Mouse (Mus musculus) embryo, embryonic 9.5 days (tissue): ENCODE results near the gene Golph3.

Source experiments
- DNase-seq: peaks from one replicate; pipeline ENCODE4 v3.0.0-alpha.2; 2017; ENCODE audit errors: extremely low spot score

Gene Golph3

DNA sequence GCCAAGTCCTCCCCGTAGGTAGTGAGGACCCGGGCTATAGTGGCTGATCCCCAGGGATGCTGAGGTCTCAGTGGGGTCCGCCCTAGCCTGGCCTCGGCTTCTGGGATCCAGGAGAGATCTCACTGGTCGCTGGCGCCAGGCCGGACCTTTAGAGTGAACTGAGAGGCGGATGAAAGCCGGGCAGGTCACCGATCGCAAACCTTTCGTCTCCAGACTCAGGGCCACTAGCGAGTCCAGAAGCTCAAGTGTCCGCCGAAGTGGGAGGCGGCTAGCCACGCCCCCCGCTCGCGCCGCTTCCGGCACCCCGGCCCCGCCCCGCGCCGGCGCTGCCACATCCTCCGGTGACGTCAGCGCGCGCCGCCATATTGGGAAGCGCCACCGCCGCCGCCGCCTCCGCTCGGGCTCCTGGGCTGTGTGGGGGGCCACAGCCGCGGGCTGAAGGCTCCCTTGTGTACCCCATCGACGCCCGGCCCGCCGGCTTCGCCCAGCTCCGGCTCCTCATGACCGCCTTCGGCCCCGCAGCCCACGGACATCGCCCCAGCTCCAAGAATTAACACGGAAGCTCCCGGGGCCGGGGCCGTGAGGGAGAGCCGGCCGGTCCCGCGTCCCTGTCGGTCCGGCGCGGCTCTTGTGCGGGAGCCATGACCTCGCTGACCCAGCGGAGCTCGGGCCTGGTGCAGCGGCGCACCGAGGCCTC lies at the start of gene Golph3:
Golph3 (plus strand) TSS at position 360 of the 697 bp plus-strand sequence.
- DNase-seq = peak; percentile 95

GRCm38 (mm10) chr15:12273325-12274052 lies 47.8 kb upstream of the Golph3 start:
- DNase-seq = no peak

DNA sequence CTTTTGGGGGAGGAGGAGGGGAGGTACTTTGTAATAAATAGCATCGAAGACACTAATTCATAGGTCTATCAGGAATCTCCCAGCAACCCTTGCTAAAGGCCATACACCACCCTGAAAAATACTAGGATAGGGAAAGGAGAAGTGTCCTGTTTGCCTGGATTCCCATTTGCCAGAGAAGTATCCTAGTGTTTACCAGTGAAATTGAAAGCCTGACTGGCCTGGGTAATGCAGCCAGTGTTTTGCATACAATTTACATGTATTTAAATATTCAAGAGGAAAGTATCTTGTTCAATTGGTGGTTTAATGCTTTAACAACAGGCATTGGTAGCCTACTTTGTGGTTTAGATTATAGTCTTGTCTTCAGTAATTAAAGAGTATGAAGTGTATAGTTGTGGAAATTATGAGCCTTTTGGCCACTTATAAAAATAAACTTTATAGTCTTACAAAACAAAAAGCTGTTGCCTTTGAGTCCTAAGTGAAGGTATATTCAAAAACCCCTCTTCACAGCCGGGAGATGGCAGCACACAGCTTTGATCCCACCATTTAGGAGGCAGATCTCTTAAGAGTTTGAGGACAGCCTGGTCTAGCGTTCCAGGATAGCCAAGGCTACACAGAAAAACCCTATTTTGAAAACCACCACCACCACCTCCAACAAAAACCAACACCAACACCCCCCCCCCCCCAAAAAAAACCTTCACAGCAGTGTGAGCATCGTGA lies 47.0 kb upstream of the Golph3 start:
- DNase-seq = no peak

DNA sequence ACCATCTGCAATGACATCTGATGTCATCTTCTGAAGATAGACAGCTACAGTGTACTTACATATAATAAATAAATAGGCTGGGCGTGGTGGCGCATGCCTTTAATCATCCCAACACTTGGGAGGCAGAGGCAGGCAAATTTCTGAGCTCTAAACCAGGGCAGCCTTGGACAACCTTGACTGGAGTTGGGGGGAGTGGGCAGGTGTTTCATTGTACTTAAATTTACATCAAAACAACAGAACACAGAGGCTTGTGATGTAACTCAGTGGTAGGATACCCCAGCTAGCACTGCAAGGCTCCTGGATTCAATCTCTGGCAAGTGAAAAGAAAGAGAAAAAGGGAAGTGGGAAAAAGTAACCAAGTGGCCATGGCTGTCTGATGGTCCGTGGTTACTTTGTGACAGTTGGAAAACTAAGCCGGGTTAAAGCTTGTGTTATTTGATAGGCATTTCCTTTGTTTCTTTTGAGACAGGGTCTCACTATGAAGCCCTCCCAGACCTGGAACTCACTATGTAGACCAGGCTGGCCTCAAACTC lies 46.1 kb upstream of the Golph3 start:
- no peak for DNase-seq

- DNase-seq = no peak
These were observed 41.4 kb upstream of the Golph3 start for GRCm38 (mm10) chr15:12279816-12280215.

DNA sequence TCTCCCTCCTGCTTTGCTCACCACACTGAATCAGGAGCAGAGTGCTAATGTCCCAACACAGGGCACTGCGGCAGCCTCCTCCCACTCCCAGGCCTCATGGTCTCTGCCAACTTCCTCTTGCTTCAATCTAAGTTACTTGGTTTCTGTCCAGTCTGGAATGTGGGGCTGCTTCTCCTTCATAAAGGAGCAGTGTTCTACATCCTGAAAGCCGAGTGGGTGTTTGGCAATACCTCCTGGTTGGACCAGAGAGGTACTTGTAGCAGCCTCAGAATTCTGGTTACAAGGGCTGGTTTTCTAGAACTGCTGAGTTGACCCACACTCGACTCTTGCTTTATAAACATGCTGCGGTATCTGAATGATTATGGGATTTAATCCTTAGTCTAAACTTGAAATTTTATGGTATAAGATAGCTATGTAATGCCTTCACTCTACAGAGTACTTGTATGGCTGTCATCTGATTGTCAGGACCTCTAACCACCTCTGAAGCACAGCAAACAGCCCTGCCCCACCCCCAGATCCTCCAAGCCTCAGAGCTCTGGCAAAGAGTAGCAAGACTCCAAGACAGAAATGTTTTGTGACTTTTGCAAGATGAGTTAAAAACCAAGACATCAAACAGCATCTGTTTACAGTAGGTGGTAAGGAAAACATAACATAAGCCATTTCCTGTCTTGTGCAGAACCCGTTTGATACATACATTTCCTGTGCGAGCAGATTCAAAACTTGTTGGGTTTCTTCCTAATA lies 36.3 kb upstream of the Golph3 start:
- DNase-seq = no peak

DNA sequence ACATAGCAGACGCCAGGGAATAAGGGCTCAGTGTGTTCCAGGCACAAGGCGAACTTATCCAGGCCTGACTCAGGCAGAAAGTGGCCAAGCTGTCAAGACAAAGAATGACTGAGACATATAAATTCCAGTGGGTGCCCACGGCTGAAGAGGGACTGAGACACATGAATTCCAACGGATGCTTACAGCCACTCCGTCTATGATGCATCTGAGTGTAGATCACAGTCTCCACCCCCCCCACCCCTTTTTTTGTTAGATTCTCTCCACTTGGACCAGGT lies 35.8 kb upstream of the Golph3 start:
- no peak for DNase-seq

DNA sequence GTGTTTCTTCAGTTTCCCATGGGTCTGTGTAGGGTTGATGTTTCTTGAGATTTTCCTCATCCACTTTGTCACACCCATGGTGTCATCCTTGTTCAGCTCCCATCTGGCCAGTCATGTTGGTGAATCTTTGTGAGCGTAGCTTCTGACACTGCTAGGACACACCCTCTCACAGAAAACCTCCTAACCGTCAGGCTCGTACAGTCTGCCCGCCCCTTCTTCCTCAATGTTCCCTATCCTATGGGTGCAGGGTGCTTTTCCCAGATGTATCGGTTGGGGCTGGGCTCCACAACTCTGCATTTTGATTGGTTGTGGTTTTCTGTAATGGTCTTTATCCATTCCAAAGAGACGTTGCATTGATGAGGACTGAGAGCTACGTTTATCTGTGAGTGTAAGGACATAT lies 30.9 kb upstream of the Golph3 start:
- DNase-seq = no peak

DNA sequence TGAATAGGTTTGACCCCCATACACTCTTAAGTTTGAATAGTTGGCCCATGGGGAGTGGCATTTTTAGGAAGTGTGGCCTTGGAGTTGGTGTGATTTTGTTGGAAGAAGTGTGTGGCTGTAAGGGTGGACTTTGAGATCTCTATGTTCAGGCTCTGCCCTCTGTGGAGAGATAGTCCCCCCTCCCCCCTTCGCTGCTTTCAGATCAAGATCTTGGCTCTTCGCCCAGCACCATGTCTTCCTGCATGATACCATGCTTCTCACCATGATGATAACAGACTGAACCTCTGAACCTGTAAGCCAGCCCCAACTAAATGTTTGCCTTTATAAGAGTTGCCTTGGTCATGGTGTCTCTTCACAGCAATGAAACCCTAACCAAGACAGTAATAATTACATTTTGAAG lies 29.5 kb upstream of the Golph3 start:
- no peak for DNase-seq

- no peak for DNase-seq
These were observed 25.0 kb upstream of the Golph3 start for GRCm38 (mm10) chr15:12296228-12296627.

DNA sequence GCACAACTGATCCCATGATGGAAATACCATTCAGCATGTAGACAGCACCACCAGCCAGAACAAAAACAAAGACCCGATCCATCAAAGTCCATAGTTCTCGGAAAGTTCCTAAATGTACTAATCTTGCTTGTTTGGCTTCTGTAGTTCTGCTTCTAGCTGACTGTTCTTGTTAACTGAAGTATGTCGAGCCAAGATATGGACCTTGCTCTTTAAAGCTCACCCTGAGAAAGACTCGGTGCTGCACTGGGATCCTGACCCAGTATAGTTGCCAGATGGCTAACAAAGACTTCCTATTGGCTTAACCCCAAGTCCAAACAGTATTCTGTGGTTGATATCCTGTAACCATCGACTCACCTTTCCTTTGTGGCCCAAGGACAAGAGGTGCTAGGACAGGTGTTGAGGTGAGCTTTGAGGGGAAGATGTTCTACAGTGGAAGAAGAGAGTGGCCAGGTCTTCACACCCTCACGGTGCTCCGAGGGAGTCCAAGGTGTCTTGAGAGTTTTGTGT lies 23.0 kb upstream of the Golph3 start:
- no peak for DNase-seq

GRCm38 (mm10) chr15:12301771-12302170 lies 19.5 kb upstream of the Golph3 start:
- DNase-seq = no peak

GRCm38 (mm10) chr15:12306188-12307071 lies 14.8 kb upstream of the Golph3 start:
- DNase-seq = no peak

DNA sequence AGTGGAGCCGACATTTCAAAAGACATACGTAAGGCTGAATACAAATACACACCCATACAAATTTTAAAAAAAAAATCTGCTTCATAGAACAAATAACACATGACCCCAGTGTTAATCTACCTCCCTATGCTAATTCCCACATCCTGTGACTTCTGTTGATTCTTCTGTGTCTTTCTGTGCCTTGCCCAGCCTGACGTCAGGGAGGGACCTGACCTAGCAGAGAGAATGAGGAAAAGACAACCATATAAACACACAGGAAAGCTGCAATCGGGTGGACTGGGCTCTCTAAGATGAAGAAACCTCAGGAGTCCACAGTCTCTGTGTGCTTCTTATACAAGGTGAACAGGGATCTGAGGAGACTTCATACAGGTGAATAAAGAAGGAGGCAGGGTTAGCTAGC lies 14.1 kb upstream of the Golph3 start:
- no peak for DNase-seq

GRCm38 (mm10) chr15:12308539-12308938 lies 12.7 kb upstream of the Golph3 start:
- DNase-seq = no peak

GRCm38 (mm10) chr15:12310676-12311075 lies 10.6 kb upstream of the Golph3 start:
- DNase-seq = no peak

DNA sequence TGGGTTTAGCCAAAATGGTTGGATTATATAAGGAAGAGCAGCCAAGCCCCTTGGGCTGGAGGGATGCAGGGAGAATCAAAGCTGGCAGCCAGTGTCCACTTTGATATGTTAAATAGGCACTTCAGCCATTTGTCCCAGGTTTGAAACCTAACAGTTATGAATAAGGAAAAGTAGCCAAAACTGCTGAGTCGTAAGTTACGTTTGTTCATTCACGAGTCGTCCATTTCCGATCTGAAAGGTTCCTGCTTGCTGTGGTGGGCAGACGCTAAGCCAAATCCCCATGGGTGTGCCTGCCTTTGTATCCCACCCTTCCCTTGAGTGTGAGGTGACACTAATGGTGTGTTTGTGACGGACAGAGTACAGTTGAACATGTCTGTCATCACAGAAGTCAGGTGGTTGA lies 9.8 kb upstream of the Golph3 start:
- DNase-seq = no peak

DNA sequence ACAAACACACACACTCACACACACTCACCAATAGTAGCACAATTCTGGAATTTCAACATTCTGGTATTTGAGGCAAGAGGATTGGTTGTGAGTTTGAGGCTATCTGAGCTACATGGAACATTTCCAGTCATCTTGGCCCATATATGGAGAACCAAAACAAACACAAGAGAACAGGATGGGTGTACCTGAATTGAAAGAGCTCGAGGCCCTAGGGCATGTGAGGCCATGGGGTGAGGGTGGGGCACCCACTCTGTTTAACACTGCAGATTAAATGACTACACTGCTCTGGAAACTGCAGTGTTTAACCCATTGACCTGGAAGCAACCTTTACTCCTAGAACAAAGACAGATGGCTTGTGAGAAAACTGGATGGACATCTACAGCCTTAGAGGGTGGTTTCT lies 8.0 kb upstream of the Golph3 start:
- no peak for DNase-seq

- DNase-seq = no peak
These were observed 6.7 kb upstream of the Golph3 start for GRCm38 (mm10) chr15:12314584-12314983.

DNA sequence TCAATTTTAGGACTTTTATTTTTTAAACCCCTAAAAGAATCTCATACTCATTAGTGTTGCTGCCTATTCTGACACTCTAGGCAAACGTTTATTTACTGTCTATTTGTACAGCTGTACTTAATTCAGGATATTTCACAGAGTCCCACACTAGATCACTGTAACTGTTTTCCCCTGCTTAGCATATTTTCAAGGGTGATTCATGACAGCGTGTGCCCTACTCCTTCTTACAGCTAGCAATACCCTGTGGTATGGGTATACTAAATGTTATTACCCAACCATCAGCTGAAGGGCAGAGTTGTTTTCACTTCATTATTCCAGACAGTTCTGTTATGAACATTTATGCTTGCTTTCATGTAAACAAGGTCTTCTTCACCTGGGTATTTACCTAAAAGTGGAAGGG lies 5.3 kb upstream of the Golph3 start:
- no peak for DNase-seq

DNA sequence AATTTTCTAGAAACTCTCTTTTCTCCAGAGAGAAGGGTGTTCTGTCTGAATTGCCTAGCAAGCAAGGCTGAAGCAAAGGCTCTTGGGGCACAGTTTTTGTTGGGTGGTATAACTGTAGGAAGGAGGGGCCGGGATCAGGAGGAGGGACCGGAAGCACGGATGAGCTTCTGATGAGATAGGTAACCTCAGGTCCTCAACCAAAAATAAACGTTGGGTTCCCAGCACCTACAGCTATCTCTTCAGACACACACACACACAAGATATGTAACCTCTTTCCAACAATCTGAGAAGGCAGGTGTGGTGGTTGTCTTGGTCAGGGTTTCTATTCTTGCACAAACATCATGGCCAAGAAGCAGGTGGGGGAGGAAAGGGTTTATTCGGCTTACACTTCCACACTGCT lies 4.0 kb upstream of the Golph3 start:
- no peak for DNase-seq
